Comparison of ENCODE assay signal across 13 mouse cellular contexts in genomic region chr9:67299164-67299563, GRCm38 (mm10).
DNase-seq lines count a peak whose midpoint lies in the region; ATAC-seq and TF ChIP-seq lines count a peak whose summit lies in the region.
"Had no signal": no experiment of that assay in that cellular context is flagged by ENCODE, and none has a peak within 500 bp of the region (broad histone marks: within the 10 kb centered on the region; RNA-seq: fewer than 3 reads in every experiment).

No protein-coding gene starts in this region.

- 0 out of 2 replicates have a peak, but pooled peaks cover 4% of the 10 kb centered on the region for H3K4me1 ChIP-seq in forebrain, embryonic 10.5 days
- H3K4me1 ChIP-seq in forebrain, embryonic 11.5 days (replicated peaks; ENCODE audit: control insufficient read depth, insufficient read depth, low read length) = no peaks in the 10 kb centered on the region
- H3K4me1 ChIP-seq in midbrain, embryonic 11.5 days (ENCODE audit: control insufficient read depth, insufficient read depth, low read length) = no peaks in the 10 kb centered on the region
- H3K4me1 ChIP-seq in midbrain, embryonic 15.5 days = no peaks in the 10 kb centered on the region; the same call in 1 of the 2 replicates
- peaks cover 19% of the 10 kb centered on the region for H3K4me1 ChIP-seq in olfactory bulb, adult 2 months (ENCODE audit: control insufficient read depth, insufficient read depth, low read length)

- no peaks in the 10 kb centered on the region for H3K9me3 ChIP-seq in forebrain, embryonic 10.5 days
- H3K9me3 ChIP-seq in forebrain, embryonic 11.5 days (ENCODE audit: control insufficient read depth, low read length) = no peaks in the 10 kb centered on the region
- H3K9me3 ChIP-seq in midbrain, embryonic 11.5 days (ENCODE audit: control insufficient read depth, low read length) = no peaks in the 10 kb centered on the region
- no peaks in the 10 kb centered on the region for H3K9me3 ChIP-seq in midbrain, embryonic 15.5 days
- H3K9me3 ChIP-seq: G1E had no signal

- no peak for TF ChIP-seq CTCF in olfactory bulb, adult 2 months (IDR thresholded peaks at IDR 0.05; ENCODE audit: insufficient read depth, low read depth, low read length)

- no peak overlapping the region for H3K4me3 ChIP-seq in forebrain, embryonic 10.5 days
- no peak overlapping the region for H3K4me3 ChIP-seq in forebrain, embryonic 11.5 days (ENCODE audit: low read depth, low read length)
- no peak overlapping the region for H3K4me3 ChIP-seq in midbrain, embryonic 11.5 days (ENCODE audit: low read depth, low read length)
- no peak overlapping the region for H3K4me3 ChIP-seq in midbrain, embryonic 15.5 days
- H3K4me3 ChIP-seq in olfactory bulb, adult 2 months (ENCODE audit: insufficient read depth, low read depth, low read length) = no peak overlapping the region
- H3K4me3 ChIP-seq: gastrocnemius, adult 2 months had no signal

- 86% methylated on average over 6 of the region's 6 CpGs for WGBS in forebrain, embryonic 10.5 days
- WGBS in forebrain, embryonic 11.5 days = 87% methylated on average over 6 of the region's 6 CpGs
- 90% methylated on average over 6 of the region's 6 CpGs for WGBS in midbrain, embryonic 11.5 days
- WGBS in midbrain, embryonic 15.5 days = 84% methylated on average over 6 of the region's 6 CpGs
- WGBS in olfactory bulb, adult 2 months = 60% methylated on average over 6 of the region's 6 CpGs

- peaks cover 8% of the 10 kb centered on the region for H3K36me3 ChIP-seq in forebrain, embryonic 10.5 days (replicated peaks)
- no peaks in the 10 kb centered on the region for H3K36me3 ChIP-seq in forebrain, embryonic 11.5 days (ENCODE audit: control insufficient read depth, insufficient read depth, low read length)
- no peaks in the 10 kb centered on the region for H3K36me3 ChIP-seq in midbrain, embryonic 11.5 days (ENCODE audit: control insufficient read depth, insufficient read depth, low read length)
- H3K36me3 ChIP-seq in midbrain, embryonic 15.5 days (replicated peaks) = no peaks in the 10 kb centered on the region
- H3K36me3 ChIP-seq: G1E had no signal

- H3K9ac ChIP-seq in forebrain, embryonic 11.5 days (ENCODE audit: low read length) = no peak overlapping the region
- no peak overlapping the region for H3K9ac ChIP-seq in midbrain, embryonic 11.5 days (ENCODE audit: low read length)
- no peak overlapping the region for H3K9ac ChIP-seq in midbrain, embryonic 15.5 days

- no peak for TF ChIP-seq POLR2A in olfactory bulb, adult 2 months (IDR thresholded peaks at IDR 0.05; ENCODE audit: insufficient read depth, low read depth, low read length)

- no peak for DNase-seq in forebrain, embryonic 10.5 days (ENCODE audit: extremely low spot score, low spot score)
- no peak for DNase-seq in forebrain, embryonic 11.5 days (ENCODE audit: low spot score)
- peak; percentile 10 for DNase-seq in midbrain, embryonic 11.5 days (ENCODE audit: low spot score, missing footprints)
- peak; percentile 73 to 87 for DNase-seq in kidney, postnatal 36 days
- no peak for DNase-seq in right cerebral cortex, postnatal 4 days
- DNase-seq in thymus, postnatal 4 days = no peak
- DNase-seq: gastrocnemius, adult 2 months; thymus, adult 18-20 months had no signal

- no peak for ATAC-seq in forebrain, embryonic 11.5 days (replicated peaks; ENCODE audit: low FRiP score)
- ATAC-seq in midbrain, embryonic 11.5 days (ENCODE audit: low FRiP score) = no peak
- ATAC-seq in midbrain, embryonic 15.5 days (replicated peaks) = no peak
- ATAC-seq: hindbrain, postnatal 0 days had no signal

- no peak overlapping the region for H3K4me2 ChIP-seq in forebrain, embryonic 11.5 days (ENCODE audit: low read depth, low read length, severe bottlenecking)
- H3K4me2 ChIP-seq in midbrain, embryonic 11.5 days = no peak overlapping the region
- H3K4me2 ChIP-seq in midbrain, embryonic 15.5 days = no peak overlapping the region

- H3K27ac ChIP-seq in forebrain, embryonic 10.5 days = 0 out of 2 replicates have a peak overlapping the region, but pooled peaks have one; percentile 35
- H3K27ac ChIP-seq in forebrain, embryonic 11.5 days (ENCODE audit: low read depth, low read length) = no peak overlapping the region
- no peak overlapping the region for H3K27ac ChIP-seq in midbrain, embryonic 11.5 days (ENCODE audit: low read depth, low read length)
- no peak overlapping the region for H3K27ac ChIP-seq in midbrain, embryonic 15.5 days
- peak overlapping the region; percentile 2; the same call in 1 of the 2 replicates for H3K27ac ChIP-seq in olfactory bulb, adult 2 months (ENCODE audit: insufficient read depth, low read depth, low read length)
- H3K27ac ChIP-seq: gastrocnemius, adult 2 months; hindbrain, postnatal 0 days; macrophage had no signal

- no peaks in the 10 kb centered on the region for H3K27me3 ChIP-seq in forebrain, embryonic 10.5 days (ENCODE audit: poor library complexity, severe bottlenecking)
- H3K27me3 ChIP-seq in forebrain, embryonic 11.5 days (ENCODE audit: control insufficient read depth, insufficient read depth, low read length) = no peaks in the 10 kb centered on the region
- H3K27me3 ChIP-seq in midbrain, embryonic 11.5 days (ENCODE audit: control insufficient read depth, insufficient read depth, low read length) = no peaks in the 10 kb centered on the region
- no peaks in the 10 kb centered on the region for H3K27me3 ChIP-seq in midbrain, embryonic 15.5 days (replicated peaks)

Comparison
In these comparisons a context has a peak if more than half of its experiments do, and no peak if none do; other contexts are left out.
1. H3K27ac ChIP-seq: peak in forebrain, embryonic 10.5 days (single experiment) and olfactory bulb, adult 2 months (single experiment); none in forebrain, embryonic 11.5 days (single experiment), midbrain, embryonic 11.5 days (single experiment) and midbrain, embryonic 15.5 days (single experiment).
2. DNase-seq: peak in midbrain, embryonic 11.5 days (single experiment) and kidney, postnatal 36 days (2 of 2); none in forebrain, embryonic 10.5 days (single experiment), forebrain, embryonic 11.5 days (single experiment), right cerebral cortex, postnatal 4 days (single experiment) and thymus, postnatal 4 days (single experiment).